8 mouse cellular contexts compared by ENCODE assay signal in the genomic region with DNA sequence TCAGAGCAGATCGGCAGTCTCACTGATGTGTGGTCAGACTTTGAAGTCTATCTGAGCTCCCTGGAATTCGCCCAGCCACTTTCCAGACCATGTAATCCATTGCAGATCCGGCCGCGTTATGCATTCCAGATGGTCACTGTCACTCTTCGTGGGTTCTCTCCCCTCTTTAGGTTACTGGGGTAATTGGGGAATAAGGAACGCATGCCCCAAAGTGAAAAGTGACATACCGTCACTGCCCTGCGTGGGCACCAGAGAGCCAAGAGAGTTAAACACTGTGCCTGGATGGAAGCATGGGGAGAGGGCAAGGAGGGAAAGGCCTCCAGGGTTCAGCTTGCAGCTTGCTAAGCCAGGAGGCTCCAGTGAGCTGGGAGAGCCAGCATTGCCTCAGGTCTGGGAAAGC.
DNase-seq lines count a peak whose midpoint lies in the region; ATAC-seq and TF ChIP-seq lines count a peak whose summit lies in the region.

No protein-coding gene starts in this region.

- no peak overlapping the region for H3K4me3 ChIP-seq in left cerebral cortex, adult 2 months
- H3K4me3 ChIP-seq in embryonic facial prominence, embryonic 15.5 days (replicated peaks), result no peak overlapping the region
- H3K4me3 ChIP-seq in limb, embryonic 14.5 days (replicated peaks; ENCODE audit: low read length), result no peak overlapping the region

- H3K27me3 ChIP-seq in embryonic facial prominence, embryonic 15.5 days, result no peaks in the 10 kb centered on the region
- no peaks in the 10 kb centered on the region for H3K27me3 ChIP-seq in limb, embryonic 14.5 days (ENCODE audit: control insufficient read depth, insufficient read depth, low read length)

- TF ChIP-seq CTCF in left cerebral cortex, adult 2 months (IDR thresholded peaks at IDR 0.05), result no peak

- intact Hi-C loops in left cerebral cortex, postnatal 4 days (cut with DNase I), result no loop called here
- intact Hi-C loops in left cerebral cortex, adult 2 months (cut with DNase I), result no loop called here

- no peak overlapping the region for H3K27ac ChIP-seq in left cerebral cortex, adult 2 months
- peak overlapping the region; percentile 83 for H3K27ac ChIP-seq in embryonic facial prominence, embryonic 15.5 days (replicated peaks)
- peak overlapping the region; percentile 8; the same call in 1 of the 2 replicates for H3K27ac ChIP-seq in limb, embryonic 14.5 days (replicated peaks; ENCODE audit: low read depth, low read length)

- no peak overlapping the region for H3K9ac ChIP-seq in embryonic facial prominence, embryonic 15.5 days
- no peak overlapping the region for H3K9ac ChIP-seq in limb, embryonic 14.5 days (ENCODE audit: low read depth, low read length, severe bottlenecking)

- ATAC-seq in embryonic facial prominence, embryonic 15.5 days (ENCODE audit: insufficient number of reproducible peaks, low FRiP score, low TSS enrichment, low read depth), result peak; percentile 73
- ATAC-seq in limb, embryonic 14.5 days (ENCODE audit: low FRiP score, low read depth), result peak; percentile 75

- 19% methylated on average over 9 of the region's 9 CpGs for WGBS in embryonic facial prominence, embryonic 15.5 days
- WGBS in limb, embryonic 14.5 days, result 13% methylated on average over 9 of the region's 9 CpGs

- peak; percentile 39 for DNase-seq in left cerebral cortex, postnatal 4 days
- no peak for DNase-seq in left cerebral cortex, adult 2 months (ENCODE audit: extremely low spot score in 1 of 2, low spot score in 2 of 2)
- peak; percentile 63 for DNase-seq in adrenal gland, postnatal 14 days
- DNase-seq in limb, embryonic 14.5 days (ENCODE audit: low spot score), result peak; percentile 79
- no peak for DNase-seq in right cerebral cortex, postnatal 36 days (ENCODE audit: low spot score in 2 of 2)
- DNase-seq in natural killer cell, adult 2 months (ENCODE audit: low spot score in 2 of 2), result no peak
- DNase-seq in cerebellum, adult 11-12 months, result no peak

- peaks cover 53% of the 10 kb centered on the region for H3K4me1 ChIP-seq in embryonic facial prominence, embryonic 15.5 days
- H3K4me1 ChIP-seq in limb, embryonic 14.5 days (ENCODE audit: control insufficient read depth, insufficient read depth, low read length), result peaks cover 43% of the 10 kb centered on the region

- no peaks in the 10 kb centered on the region for H3K9me3 ChIP-seq in embryonic facial prominence, embryonic 15.5 days (replicated peaks)
- H3K9me3 ChIP-seq in limb, embryonic 14.5 days (ENCODE audit: control insufficient read depth, low read length), result no peaks in the 10 kb centered on the region

- H3K36me3 ChIP-seq in embryonic facial prominence, embryonic 15.5 days, result no peaks in the 10 kb centered on the region
- no peaks in the 10 kb centered on the region for H3K36me3 ChIP-seq in limb, embryonic 14.5 days (ENCODE audit: control insufficient read depth, insufficient read depth, low read length)

- 0 out of 2 replicates have a peak overlapping the region, but pooled peaks have one; percentile 2 for H3K4me2 ChIP-seq in embryonic facial prominence, embryonic 15.5 days (replicated peaks)
- H3K4me2 ChIP-seq in limb, embryonic 14.5 days (replicated peaks; ENCODE audit: low read depth, low read length, severe bottlenecking), result no peak overlapping the region

- TF ChIP-seq POLR2A in limb, embryonic 14.5 days (IDR thresholded peaks at IDR 0.05; ENCODE audit: borderline replicate concordance, extremely low read depth, insufficient read depth, insufficient read length), result no peak

Comparison
In these comparisons a context has a peak if more than half of its experiments do, and no peak if none do; other contexts are left out.
1. DNase-seq: peak in left cerebral cortex, postnatal 4 days (single experiment), adrenal gland, postnatal 14 days (single experiment) and limb, embryonic 14.5 days (single experiment); none in left cerebral cortex, adult 2 months (0 of 2), right cerebral cortex, postnatal 36 days (0 of 2), natural killer cell, adult 2 months (0 of 2) and cerebellum, adult 11-12 months (single experiment).